Mouse (Mus musculus) liver, embryonic 12.5 days (tissue): Measurements from ENCODE around the gene Il1rl2. TPM values are rescaled to one million over a fixed set of nuclear protein-coding genes. Genes with fewer than 3 reads are reported as not detected.
A peak's percentile ranks its signal among the peaks of the same experiment; 100 is the strongest.

Experiments
- ATAC-seq: fragments of 200-750 bp; cut with Nextera tagmentation; 2 replicates; pipeline ENCODE4 v1.8.0; 2017; ENCODE audit warnings: moderate number of reproducible peaks, mild to moderate bottlenecking, moderate library complexity
- H3K27ac ChIP-seq: fragments of 300-500 bp; sonication (generic); 2 replicates; pipeline ENCODE4 v1.5.1; 2016; ENCODE audit warnings: mild to moderate bottlenecking
- H3K27me3 ChIP-seq: fragments of 300-500 bp; sonication (generic); replicated peaks from 2 replicates; pipeline ENCODE4 v1.6.1; 2016; ENCODE audit warnings: mild to moderate bottlenecking, moderate library complexity
- H3K36me3 ChIP-seq: fragments of 300-500 bp; sonication (generic); 2 replicates; pipeline ENCODE4 v1.6.1; 2016; ENCODE audit warnings: mild to moderate bottlenecking, moderate library complexity
- H3K4me1 ChIP-seq: fragments of 300-500 bp; sonication (generic); 2 replicates; pipeline ENCODE4 v1.6.1; 2016
- H3K4me2 ChIP-seq: fragments of 300-500 bp; sonication (generic); 2 replicates; pipeline ENCODE4 v1.6.1; 2016; ENCODE audit warnings: mild to moderate bottlenecking, moderate library complexity
- H3K4me3 ChIP-seq: fragments of 300-500 bp; sonication (generic); 2 replicates; pipeline ENCODE4 v1.5.1; 2016; ENCODE audit warnings: mild to moderate bottlenecking, moderate library complexity
- H3K9ac ChIP-seq: fragments of 300-500 bp; sonication (generic); 2 replicates; pipeline ENCODE4 v1.6.1; 2016; ENCODE audit warnings: mild to moderate bottlenecking, moderate library complexity
- H3K9me3 ChIP-seq: fragments of 300-500 bp; sonication (generic); replicated peaks from 2 replicates; pipeline ENCODE4 v1.6.1; 2016; ENCODE audit warnings: mild to moderate bottlenecking, moderate library complexity
- WGBS: fragments of 180-500 bp; shearing (Covaris S2); methylation state at CpG from one replicate; pipeline ENCODE4 v1.1.7; 2016; ENCODE audit not compliant: insufficient replicate concordance; 5-methylcytosine and 5-hydroxymethylcytosine counted together
- polyA plus RNA-seq: library from polyadenylated mRNA; unstranded; fragments of >200 nt; fragmentation: Nextera tagmentation; extraction: Ambion mirVana; gene quantifications from 2 replicates; pipeline ENCODE4 v1.2.1, GENCODE M21; 2016

Il1rl2 gene
- polyA plus RNA-seq, 1 experiment from 2014 or later = 1.8 TPM

DNA sequence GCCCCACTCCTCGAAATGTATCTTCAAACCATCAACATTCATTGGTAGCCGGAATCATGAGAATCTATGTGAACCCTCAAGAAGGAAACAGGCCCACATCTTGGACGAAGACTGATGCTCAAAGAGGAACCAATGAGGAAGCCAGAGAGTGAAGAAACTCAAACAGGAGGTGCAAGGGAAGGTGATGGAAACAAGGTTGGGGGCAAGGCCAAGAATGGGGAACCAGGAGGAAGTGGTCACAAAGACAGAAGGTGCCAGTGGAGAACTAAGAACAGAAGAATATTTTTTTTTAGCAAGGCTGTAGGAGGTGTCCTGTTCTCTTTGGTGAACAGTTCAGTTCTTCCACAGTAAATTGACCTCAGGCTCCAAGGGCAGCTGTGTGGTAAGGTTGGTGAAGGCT is 67.0 kb downstream of the Il1rl2 start:
- ATAC-seq = no peak
- H3K4me1 ChIP-seq = no peaks in the 10 kb centered on the region
- no peak overlapping the region for H3K27ac ChIP-seq
- no peak overlapping the region for H3K9ac ChIP-seq
- no peaks in the 10 kb centered on the region for H3K36me3 ChIP-seq
- H3K9me3 ChIP-seq = no peaks in the 10 kb centered on the region
- no peak overlapping the region for H3K4me2 ChIP-seq
- no peak overlapping the region for H3K4me3 ChIP-seq
- 56% methylated on average over 3 of the region's 3 CpGs for WGBS
- no peaks in the 10 kb centered on the region for H3K27me3 ChIP-seq

DNA sequence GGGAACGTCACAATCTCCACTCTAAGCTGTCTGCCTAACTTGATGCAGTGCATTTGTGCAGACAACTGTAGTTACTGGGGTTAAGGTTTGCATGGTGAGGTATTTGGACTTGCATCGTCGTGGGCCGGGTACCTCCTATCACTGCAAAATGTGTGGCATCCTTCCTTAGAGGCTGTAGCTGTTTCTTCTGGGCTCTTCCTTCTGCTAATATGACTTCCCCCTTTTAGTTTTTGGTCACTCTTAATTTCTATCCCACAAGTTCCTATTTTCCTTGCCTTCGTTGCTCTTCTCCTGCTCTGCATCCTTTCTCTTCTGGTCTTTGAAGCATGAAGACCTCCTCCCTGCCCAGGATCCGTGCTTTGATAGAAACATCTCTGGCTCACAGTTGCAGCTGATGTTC is 68.1 kb downstream of the Il1rl2 start:
- Histone ChIP-seq H3K27me3 (no peaks in the 10 kb centered on the region), H3K36me3 (no peaks in the 10 kb centered on the region), H3K4me1 (no peaks in the 10 kb centered on the region), H3K27ac (no peak overlapping the region), H3K4me2 (no peak overlapping the region), H3K9me3 (no peaks in the 10 kb centered on the region), H3K4me3 (no peak overlapping the region), H3K9ac (no peak overlapping the region)
- no peak for ATAC-seq
- WGBS = 41% methylated on average over 6 of the region's 6 CpGs

GRCm38 (mm10) chr1:40393214-40393613 is 68.8 kb downstream of the Il1rl2 start:
- 70% methylated on average over 7 of the region's 7 CpGs for WGBS
- no peaks in the 10 kb centered on the region for H3K36me3 ChIP-seq
- H3K4me1 ChIP-seq = no peaks in the 10 kb centered on the region
- H3K4me3 ChIP-seq = no peak overlapping the region
- no peak overlapping the region for H3K4me2 ChIP-seq
- no peaks in the 10 kb centered on the region for H3K27me3 ChIP-seq
- H3K27ac ChIP-seq = no peak overlapping the region
- no peak overlapping the region for H3K9ac ChIP-seq
- no peaks in the 10 kb centered on the region for H3K9me3 ChIP-seq
- no peak for ATAC-seq

DNA sequence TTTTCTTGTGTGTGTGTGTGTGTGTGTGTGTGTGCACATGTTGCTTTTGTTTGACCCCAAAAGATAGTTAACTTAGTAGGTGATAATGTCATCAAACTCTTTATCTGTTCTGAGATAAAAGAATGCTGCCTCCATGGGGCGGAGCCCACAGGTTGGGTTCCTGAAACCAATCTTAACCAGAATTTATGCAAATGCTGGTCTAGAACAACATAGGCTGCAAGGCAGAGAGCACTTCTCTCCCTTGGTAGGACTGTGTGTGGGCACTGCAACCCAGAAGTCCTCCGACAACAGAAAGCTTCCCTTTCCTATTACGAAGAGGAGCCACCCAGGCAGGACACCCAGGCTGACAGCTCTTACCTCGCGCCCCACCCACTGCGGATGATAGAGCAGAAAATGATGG is 75.2 kb downstream of the Il1rl2 start:
- no peak overlapping the region for H3K9ac ChIP-seq
- H3K4me3 ChIP-seq = no peak overlapping the region
- no peak overlapping the region for H3K4me2 ChIP-seq
- no peaks in the 10 kb centered on the region for H3K27me3 ChIP-seq
- H3K36me3 ChIP-seq = no peaks in the 10 kb centered on the region
- H3K4me1 ChIP-seq = 0 out of 2 replicates have a peak, but pooled peaks cover 5% of the 10 kb centered on the region
- 77% methylated on average over 6 of the region's 6 CpGs for WGBS
- H3K9me3 ChIP-seq = no peaks in the 10 kb centered on the region
- no peak for ATAC-seq
- H3K27ac ChIP-seq = no peak overlapping the region

GRCm38 (mm10) chr1:40404682-40405081 is 80.3 kb downstream of the Il1rl2 start:
- WGBS = 61% methylated on average over 7 of the region's 7 CpGs
- Histone ChIP-seq H3K9me3 (no peaks in the 10 kb centered on the region), H3K4me2 (no peak overlapping the region)

DNA sequence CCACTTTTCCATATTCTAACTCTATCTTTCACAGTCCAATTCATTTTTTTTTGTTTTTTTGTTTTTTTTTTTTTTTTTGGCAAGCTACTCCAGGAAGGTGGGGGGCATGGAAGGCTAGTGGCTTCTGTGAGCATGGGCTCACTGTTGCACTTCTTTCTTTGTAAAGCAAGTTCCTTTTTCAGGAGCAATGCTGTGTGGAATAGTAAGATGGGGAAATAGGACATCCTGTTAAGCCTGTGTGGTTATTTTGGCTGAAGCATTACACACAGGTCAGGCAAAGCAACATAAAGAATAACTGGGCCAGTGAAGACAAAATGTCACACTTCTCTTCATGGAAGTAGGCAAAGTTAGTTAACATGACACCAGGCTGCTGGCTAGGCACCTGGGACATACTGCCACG is 85.5 kb downstream of the Il1rl2 start:
- no peak overlapping the region for H3K4me3 ChIP-seq

More at GRCm38 (mm10) chr1:40404682-40405081, 80.3 kb downstream of the Il1rl2 start:
- no peak for ATAC-seq
- Histone ChIP-seq H3K4me3 (no peak overlapping the region), H3K27ac (no peak overlapping the region), H3K4me1 (0 out of 2 replicates have a peak, but pooled peaks cover 4% of the 10 kb centered on the region), H3K27me3 (no peaks in the 10 kb centered on the region), H3K36me3 (no peaks in the 10 kb centered on the region), H3K9ac (no peak overlapping the region)

DNA sequence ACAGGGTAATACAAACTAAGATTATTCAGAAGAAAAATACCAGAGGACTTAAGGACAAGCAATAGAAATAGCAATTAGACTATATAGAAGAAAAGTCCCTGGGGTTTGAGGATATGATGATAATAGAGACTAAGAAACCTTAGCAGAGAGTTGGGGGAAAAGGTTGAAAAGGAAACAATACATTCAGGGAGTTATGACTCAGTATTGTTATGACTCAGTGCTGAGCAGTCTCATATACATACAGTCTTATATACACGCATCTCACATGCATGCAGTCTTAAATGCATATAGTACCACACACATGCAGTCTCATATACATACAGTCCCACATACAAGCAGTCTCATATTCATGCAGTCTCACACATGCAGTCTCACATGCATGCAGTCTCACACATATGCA is 88.6 kb downstream of the Il1rl2 start:
- 72% methylated on average over 1 of the region's 1 CpGs for WGBS
- H3K4me2 ChIP-seq = no peak overlapping the region
- no peak overlapping the region for H3K9ac ChIP-seq

More for the DNA sequence above, 85.5 kb downstream of the Il1rl2 start:
- peaks cover 10% of the 10 kb centered on the region for H3K4me1 ChIP-seq
- ATAC-seq = no peak
- H3K4me2 ChIP-seq = no peak overlapping the region
- H3K36me3 ChIP-seq = no peaks in the 10 kb centered on the region
- no peaks in the 10 kb centered on the region for H3K9me3 ChIP-seq
- no peak overlapping the region for H3K9ac ChIP-seq
- 47% methylated on average over 1 of the region's 1 CpGs for WGBS
- H3K27ac ChIP-seq = no peak overlapping the region
- no peaks in the 10 kb centered on the region for H3K27me3 ChIP-seq

DNA sequence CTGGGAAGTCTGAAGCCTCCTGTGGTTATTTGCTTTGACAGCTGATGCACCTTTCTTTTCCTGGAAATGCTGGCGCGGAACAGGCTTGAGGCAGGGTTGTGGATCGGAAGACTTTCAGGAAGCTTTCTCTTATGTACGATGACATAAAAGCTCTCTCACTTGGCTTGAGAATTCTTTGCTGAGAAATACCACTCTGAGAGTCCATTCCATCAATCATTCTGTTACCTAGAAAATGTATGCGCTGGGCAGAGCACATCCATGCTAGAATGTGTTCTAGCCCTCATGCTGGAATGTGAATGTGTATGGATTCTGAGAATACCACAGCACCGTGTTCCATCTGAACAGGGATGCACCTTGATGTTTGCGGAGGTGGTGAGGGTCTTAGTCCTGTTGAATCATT is 89.9 kb downstream of the Il1rl2 start:
- no peak for ATAC-seq
- 74% methylated on average over 7 of the region's 7 CpGs for WGBS

More for the DNA sequence above, 88.6 kb downstream of the Il1rl2 start:
- ATAC-seq = no peak
- H3K27me3 ChIP-seq = no peaks in the 10 kb centered on the region
- H3K4me1 ChIP-seq = peaks cover 18% of the 10 kb centered on the region
- H3K36me3 ChIP-seq = no peaks in the 10 kb centered on the region
- H3K9me3 ChIP-seq = no peaks in the 10 kb centered on the region
- H3K4me3 ChIP-seq = no peak overlapping the region
- H3K27ac ChIP-seq = no peak overlapping the region

DNA sequence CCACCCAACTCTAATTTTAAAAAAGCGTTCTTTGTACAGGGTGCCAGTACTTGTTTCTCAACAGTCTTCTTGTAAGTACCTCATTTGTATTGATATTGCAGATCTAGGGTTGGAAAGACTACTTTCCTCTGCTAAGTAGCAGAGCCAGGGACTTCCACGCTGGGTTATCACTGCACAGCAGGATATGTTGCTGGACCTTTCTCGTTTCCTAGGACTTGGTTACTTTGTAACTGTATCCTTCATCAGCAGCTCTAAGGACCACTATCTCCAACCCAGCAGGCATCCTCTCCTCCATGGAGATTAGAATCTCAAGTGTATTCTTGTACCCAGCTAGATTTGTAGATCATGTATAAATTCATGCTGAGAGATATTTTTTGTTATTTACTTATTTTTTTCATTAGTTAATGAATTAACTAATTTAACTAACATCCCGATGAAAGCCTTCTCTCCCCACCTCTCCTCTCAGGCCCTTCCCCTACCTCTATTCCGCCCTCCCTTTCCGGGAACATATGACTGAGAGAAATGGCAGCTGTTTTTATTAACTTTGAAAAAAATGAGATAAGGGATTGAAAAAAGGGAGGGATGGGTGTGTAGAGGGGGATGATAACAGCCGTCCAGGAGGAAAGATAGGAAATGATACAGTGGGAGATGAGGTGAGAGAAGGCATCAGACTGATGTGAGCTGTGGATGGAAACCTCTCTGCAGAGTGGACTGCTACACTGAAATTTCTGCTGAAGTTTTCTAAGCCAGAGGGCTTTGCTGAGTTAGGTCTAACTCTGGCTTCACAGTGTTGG is 90.7 kb downstream of the Il1rl2 start:
- ATAC-seq = peak; percentile 55
- no peak overlapping the region for H3K4me3 ChIP-seq
- H3K4me1 ChIP-seq = peaks cover 25% of the 10 kb centered on the region
- no peaks in the 10 kb centered on the region for H3K36me3 ChIP-seq
- no peak overlapping the region for H3K9ac ChIP-seq
- 35% methylated on average over 7 of the region's 7 CpGs for WGBS
- H3K27me3 ChIP-seq = no peaks in the 10 kb centered on the region
- H3K27ac ChIP-seq = no peak overlapping the region
- H3K9me3 ChIP-seq = no peaks in the 10 kb centered on the region
- no peak overlapping the region for H3K4me2 ChIP-seq

More for the DNA sequence above, 89.9 kb downstream of the Il1rl2 start:
- Histone ChIP-seq H3K27me3 (no peaks in the 10 kb centered on the region), H3K4me1 (peaks cover 25% of the 10 kb centered on the region), H3K9me3 (no peaks in the 10 kb centered on the region), H3K4me3 (no peak overlapping the region), H3K9ac (no peak overlapping the region), H3K27ac (no peak overlapping the region), H3K4me2 (no peak overlapping the region), H3K36me3 (no peaks in the 10 kb centered on the region)

GRCm38 (mm10) chr1:40417034-40417433 is 92.6 kb downstream of the Il1rl2 start:
- Histone ChIP-seq H3K36me3 (no peaks in the 10 kb centered on the region), H3K27me3 (no peaks in the 10 kb centered on the region), H3K9me3 (no peaks in the 10 kb centered on the region), H3K4me2 (no peak overlapping the region), H3K27ac (no peak overlapping the region), H3K9ac (no peak overlapping the region), H3K4me1 (peaks cover 25% of the 10 kb centered on the region), H3K4me3 (no peak overlapping the region)
- ATAC-seq = no peak
- WGBS = 65% methylated on average over 2 of the region's 2 CpGs
